Mouse (Mus musculus) stomach, embryonic 15.5 days (tissue): Measurements from ENCODE around the gene Homer2. TPM values are rescaled to one million over a fixed set of nuclear protein-coding genes. Genes with fewer than 3 reads are reported as not detected.

Experiments
- ATAC-seq: fragments of 200-750 bp; cut with Nextera tagmentation; 2 replicates; pipeline ENCODE4 v1.8.0; 2017; ENCODE audit warnings: low read depth, moderate number of reproducible peaks, moderate TSS enrichment; ENCODE audit not compliant: insufficient read depth, low FRiP score
- H3K27ac ChIP-seq: fragments of 300-500 bp; sonication (generic); 2 replicates; pipeline ENCODE4 v1.5.1; 2015; ENCODE audit warnings: mild to moderate bottlenecking, inconsistent platforms
- H3K27me3 ChIP-seq: fragments of 300-500 bp; sonication (generic); replicated peaks from 2 replicates; pipeline ENCODE4 v1.6.1; 2015; ENCODE audit warnings: inconsistent platforms
- H3K36me3 ChIP-seq: fragments of 300-500 bp; sonication (generic); 2 replicates; pipeline ENCODE4 v1.6.1; 2015; ENCODE audit warnings: inconsistent platforms
- H3K4me1 ChIP-seq: fragments of 300-500 bp; sonication (generic); 2 replicates; pipeline ENCODE4 v1.6.1; 2015; ENCODE audit warnings: inconsistent platforms
- H3K4me2 ChIP-seq: fragments of 300-500 bp; sonication (generic); 2 replicates; pipeline ENCODE4 v1.6.1; 2015; ENCODE audit warnings: mild to moderate bottlenecking, inconsistent platforms
- H3K4me3 ChIP-seq: fragments of 300-500 bp; sonication (generic); replicated peaks from 2 replicates; pipeline ENCODE4 v1.5.1; 2015; ENCODE audit warnings: inconsistent platforms
- H3K9ac ChIP-seq: fragments of 300-500 bp; sonication (generic); 2 replicates; pipeline ENCODE4 v1.6.1; 2015; ENCODE audit warnings: inconsistent platforms
- H3K9me3 ChIP-seq: fragments of 300-500 bp; sonication (generic); 2 replicates; pipeline ENCODE4 v1.6.1; 2016; ENCODE audit warnings: inconsistent platforms
- WGBS: fragments of 180-500 bp; shearing (Covaris S2); methylation state at CpG from one replicate; pipeline ENCODE4 v1.1.7; 2015; 5-methylcytosine and 5-hydroxymethylcytosine counted together
- polyA plus RNA-seq: library from polyadenylated mRNA; unstranded; fragments of >200 nt; fragmentation: Nextera tagmentation; extraction: Ambion mirVana; gene quantifications from 2 replicates; pipeline ENCODE4 v1.2.1, GENCODE M21; 2015

Gene Homer2
- polyA plus RNA-seq, 1 experiment from 2014 or later, result 37.9 TPM

DNA sequence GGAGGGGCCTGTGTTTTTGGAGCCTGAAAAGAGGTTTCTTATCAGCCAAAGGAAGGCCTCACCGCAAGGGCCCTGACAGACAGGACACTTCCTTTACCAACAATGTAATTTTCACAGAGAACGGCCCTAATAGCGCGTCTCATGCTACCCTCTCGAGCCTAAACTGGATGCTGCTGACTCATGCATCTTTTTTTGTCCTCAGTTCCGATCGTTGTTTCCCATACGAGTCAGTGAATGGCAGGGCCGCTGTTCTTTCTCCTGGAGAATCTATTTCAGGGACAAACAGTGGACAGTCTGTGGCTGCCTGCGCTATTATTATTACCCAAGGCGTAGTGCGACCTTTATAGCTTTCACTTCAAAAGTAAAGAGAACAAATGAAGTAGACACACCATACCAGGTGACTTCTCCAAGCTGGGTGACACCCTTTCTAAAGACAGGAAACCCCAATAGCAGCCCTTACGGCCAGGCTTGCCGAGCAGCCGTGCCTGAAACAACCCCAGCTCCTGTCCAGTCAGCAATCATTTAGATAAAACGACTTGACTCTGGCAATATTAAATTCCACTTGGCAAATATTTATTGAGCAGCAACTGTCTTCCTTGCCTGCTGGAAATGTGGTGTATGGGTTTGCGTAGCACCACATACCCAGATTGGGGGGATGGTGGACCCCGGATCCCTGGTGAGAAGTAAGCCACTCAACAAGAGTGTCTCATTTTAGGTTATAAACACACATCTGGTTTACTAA lies 18.8 kb upstream of the Homer2 start:
- Histone ChIP-seq H3K9me3 (no peaks in the 10 kb centered on the region), H3K4me1 (no peaks in the 10 kb centered on the region), H3K4me3 (no peak overlapping the region), H3K27ac (no peak overlapping the region), H3K9ac (no peak overlapping the region), H3K27me3 (no peaks in the 10 kb centered on the region), H3K36me3 (no peaks in the 10 kb centered on the region), H3K4me2 (no peak overlapping the region)
- no peak for ATAC-seq
- 48% methylated on average over 18 of the region's 18 CpGs for WGBS

GRCm38 (mm10) chr7:81723851-81724250 lies 16.5 kb upstream of the Homer2 start:
- 83% methylated on average over 10 of the region's 10 CpGs for WGBS
- no peaks in the 10 kb centered on the region for H3K9me3 ChIP-seq
- no peak overlapping the region for H3K4me3 ChIP-seq
- H3K4me2 ChIP-seq, result no peak overlapping the region
- H3K4me1 ChIP-seq, result no peaks in the 10 kb centered on the region
- no peak overlapping the region for H3K9ac ChIP-seq
- no peaks in the 10 kb centered on the region for H3K36me3 ChIP-seq
- no peaks in the 10 kb centered on the region for H3K27me3 ChIP-seq
- ATAC-seq, result no peak
- H3K27ac ChIP-seq, result no peak overlapping the region

DNA sequence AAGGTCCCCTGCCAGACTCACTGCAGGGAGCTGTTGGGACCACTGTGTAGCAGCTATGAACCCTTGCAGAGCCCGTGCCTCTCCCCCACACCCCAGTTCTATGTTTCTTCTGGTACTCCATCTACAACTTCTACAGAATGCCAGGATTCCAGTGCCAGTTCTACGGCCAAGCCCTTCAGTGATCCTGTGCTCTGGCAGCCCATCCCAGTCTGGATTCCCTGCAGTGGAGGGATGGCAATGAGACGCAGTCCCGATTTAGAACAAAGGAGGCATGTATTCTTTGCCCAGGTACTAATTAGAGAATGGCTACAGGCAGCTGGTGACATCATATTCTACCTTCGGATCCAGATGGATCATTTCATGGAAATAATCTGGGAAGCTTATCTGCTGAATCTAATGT lies 13.9 kb upstream of the Homer2 start:
- Histone ChIP-seq H3K36me3 (no peaks in the 10 kb centered on the region), H3K4me1 (no peaks in the 10 kb centered on the region), H3K9ac (no peak overlapping the region), H3K4me2 (no peak overlapping the region), H3K27me3 (no peaks in the 10 kb centered on the region), H3K9me3 (no peaks in the 10 kb centered on the region), H3K27ac (no peak overlapping the region), H3K4me3 (no peak overlapping the region)
- no peak for ATAC-seq
- 70% methylated on average over 5 of the region's 5 CpGs for WGBS

DNA sequence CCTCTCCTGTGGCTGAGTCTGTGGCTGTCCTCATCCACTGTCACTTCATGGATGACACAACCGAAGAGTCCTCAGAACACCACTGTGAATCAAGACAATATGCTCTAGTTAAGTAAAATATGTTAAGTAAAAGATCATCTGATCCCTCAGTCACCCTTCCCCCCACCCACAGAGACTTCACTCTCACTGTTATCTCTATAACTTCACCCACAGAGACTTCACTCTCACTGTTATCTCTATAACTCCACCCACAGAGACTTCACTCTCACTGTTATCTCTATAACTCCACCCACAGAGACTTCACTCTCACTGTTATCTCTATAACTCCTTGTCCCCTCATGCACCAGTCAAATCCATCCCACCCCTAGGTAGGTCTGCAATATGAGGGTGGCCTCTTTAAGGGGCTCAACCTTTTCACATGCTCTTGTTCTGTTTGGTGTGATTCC lies 11.9 kb upstream of the Homer2 start:
- H3K4me3 ChIP-seq, result no peak overlapping the region
- H3K9me3 ChIP-seq, result no peaks in the 10 kb centered on the region
- no peak for ATAC-seq
- no peak overlapping the region for H3K9ac ChIP-seq
- 79% methylated on average over 1 of the region's 1 CpGs for WGBS
- no peaks in the 10 kb centered on the region for H3K36me3 ChIP-seq
- H3K4me1 ChIP-seq, result no peaks in the 10 kb centered on the region
- no peak overlapping the region for H3K27ac ChIP-seq
- H3K27me3 ChIP-seq, result no peaks in the 10 kb centered on the region
- H3K4me2 ChIP-seq, result no peak overlapping the region

GRCm38 (mm10) chr7:81718657-81719056 lies 11.3 kb upstream of the Homer2 start:
- no peaks in the 10 kb centered on the region for H3K4me1 ChIP-seq
- no peaks in the 10 kb centered on the region for H3K36me3 ChIP-seq
- 76% methylated on average over 1 of the region's 1 CpGs for WGBS
- H3K27ac ChIP-seq, result no peak overlapping the region
- H3K27me3 ChIP-seq, result no peaks in the 10 kb centered on the region
- ATAC-seq, result no peak
- no peak overlapping the region for H3K4me3 ChIP-seq
- no peak overlapping the region for H3K9ac ChIP-seq
- H3K4me2 ChIP-seq, result no peak overlapping the region
- H3K9me3 ChIP-seq, result no peaks in the 10 kb centered on the region

GRCm38 (mm10) chr7:81710166-81710565 lies 2.8 kb upstream of the Homer2 start:
- Histone ChIP-seq H3K36me3 (no peaks in the 10 kb centered on the region), H3K27me3 (0 out of 2 replicates have a peak, but pooled peaks cover 6% of the 10 kb centered on the region), H3K27ac (no peak overlapping the region), H3K4me1 (peaks cover 15% of the 10 kb centered on the region; the same call in 1 of the 2 replicates), H3K9ac (no peak overlapping the region), H3K4me2 (no peak overlapping the region), H3K9me3 (no peaks in the 10 kb centered on the region), H3K4me3 (no peak overlapping the region)
- no peak for ATAC-seq
- WGBS, result 78% methylated on average over 4 of the region's 4 CpGs

DNA sequence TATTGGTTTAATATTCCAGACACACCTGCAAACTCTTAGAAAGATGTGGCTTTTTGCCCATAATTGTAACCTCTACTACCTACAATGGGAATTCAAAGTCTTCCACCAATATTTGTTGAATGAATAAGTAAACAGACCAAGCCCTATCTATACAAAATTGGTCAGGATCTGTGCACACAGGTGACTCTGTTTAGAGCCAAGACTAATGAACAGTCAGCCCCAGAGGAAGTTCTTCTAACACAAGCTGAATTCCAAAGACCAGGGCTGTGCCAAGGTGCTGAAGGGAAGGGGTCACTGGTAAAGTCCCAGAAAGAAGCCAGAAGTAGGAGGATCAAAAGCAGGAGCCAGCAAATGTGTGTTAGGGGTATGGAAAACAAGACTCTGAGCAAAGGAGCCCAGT lies 838 bp upstream of the Homer2 start:
- peaks cover 15% of the 10 kb centered on the region; the same call in 1 of the 2 replicates for H3K4me1 ChIP-seq
- H3K4me2 ChIP-seq, result no peak overlapping the region
- H3K9ac ChIP-seq, result no peak overlapping the region
- no peaks in the 10 kb centered on the region for H3K9me3 ChIP-seq
- H3K36me3 ChIP-seq, result no peaks in the 10 kb centered on the region
- H3K4me3 ChIP-seq, result no peak overlapping the region
- H3K27me3 ChIP-seq, result 0 out of 2 replicates have a peak, but pooled peaks cover 6% of the 10 kb centered on the region
- peak; percentile 13; the same call in 1 of the 2 replicates for ATAC-seq
- peak overlapping the region; percentile 26; the same call in 1 of the 2 replicates for H3K27ac ChIP-seq

GRCm38 (mm10) chr7:81706416-81707391 lies 623 bp downstream of the Homer2 start:
- Histone ChIP-seq H3K9ac (peak overlapping the region; percentile 52), H3K4me2 (peak overlapping the region; percentile 97), H3K9me3 (no peaks in the 10 kb centered on the region), H3K27ac (peak overlapping the region; percentile 77), H3K4me3 (peak overlapping the region; percentile 63), H3K36me3 (no peaks in the 10 kb centered on the region), H3K27me3 (0 out of 2 replicates have a peak, but pooled peaks cover 6% of the 10 kb centered on the region), H3K4me1 (peaks cover 15% of the 10 kb centered on the region; the same call in 1 of the 2 replicates)
- peak; percentile 41; the same call in 1 of the 2 replicates for ATAC-seq
- WGBS, result under 1% methylated on average over 98 of the region's 114 CpGs

- 27% methylated on average over 12 of the region's 12 CpGs for WGBS
- Histone ChIP-seq H3K4me1 (peaks cover 15% of the 10 kb centered on the region; the same call in 1 of the 2 replicates), H3K4me3 (peak overlapping the region; percentile 63), H3K9me3 (no peaks in the 10 kb centered on the region), H3K4me2 (peak overlapping the region; percentile 97), H3K27ac (peak overlapping the region; percentile 77), H3K36me3 (no peaks in the 10 kb centered on the region), H3K9ac (peak overlapping the region; percentile 52), H3K27me3 (0 out of 2 replicates have a peak, but pooled peaks cover 6% of the 10 kb centered on the region)
- ATAC-seq, result no peak
These were observed 1.3 kb downstream of the Homer2 start for GRCm38 (mm10) chr7:81706027-81706415.

DNA sequence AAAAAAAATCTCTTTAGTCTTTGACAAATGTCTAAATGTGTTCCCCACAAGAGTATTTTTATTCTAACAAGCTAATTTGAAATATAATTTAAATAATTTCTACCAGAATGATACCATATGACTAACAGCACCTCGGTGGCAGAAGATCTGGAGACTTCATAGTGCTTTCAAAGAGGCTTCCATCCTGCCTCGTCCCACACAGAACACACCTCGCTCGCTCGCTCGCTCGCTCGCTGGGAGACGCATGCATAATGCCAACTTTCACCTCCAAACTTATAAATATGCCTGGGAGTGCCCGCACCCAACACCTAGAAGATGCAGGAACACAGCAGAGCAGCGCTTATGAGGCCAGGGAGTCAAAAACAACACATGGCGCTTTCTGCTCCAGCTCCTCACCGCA lies 9.0 kb downstream of the Homer2 start:
- no peaks in the 10 kb centered on the region for H3K27me3 ChIP-seq
- no peak overlapping the region for H3K27ac ChIP-seq
- no peak overlapping the region for H3K4me3 ChIP-seq
- H3K9me3 ChIP-seq, result no peaks in the 10 kb centered on the region
- H3K4me1 ChIP-seq, result 0 out of 2 replicates have a peak, but pooled peaks cover under 1% of the 10 kb centered on the region
- no peak overlapping the region for H3K9ac ChIP-seq
- WGBS, result 87% methylated on average over 13 of the region's 13 CpGs
- no peak for ATAC-seq
- no peaks in the 10 kb centered on the region for H3K36me3 ChIP-seq
- H3K4me2 ChIP-seq, result no peak overlapping the region

DNA sequence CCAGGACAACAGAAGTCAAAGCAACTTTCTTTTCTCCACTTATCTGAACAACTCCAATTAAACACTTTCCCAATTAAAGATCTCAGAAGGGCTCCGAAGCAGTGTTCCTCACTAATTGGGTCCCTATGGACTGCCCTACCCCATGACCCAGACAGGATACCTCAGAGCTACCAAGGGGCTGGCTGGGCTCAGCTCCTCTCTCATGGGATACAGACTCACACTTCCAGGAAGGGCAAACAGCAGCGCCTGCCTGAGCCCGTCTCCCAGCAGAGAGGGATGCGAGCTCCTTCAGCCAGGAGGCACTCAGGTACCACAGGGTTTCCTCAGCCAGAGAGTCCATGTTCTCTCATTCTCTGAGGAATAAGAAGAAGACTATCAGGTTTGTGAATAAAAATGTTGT lies 9.4 kb downstream of the Homer2 start:
- H3K9me3 ChIP-seq, result no peaks in the 10 kb centered on the region
- no peak overlapping the region for H3K9ac ChIP-seq
- 0 out of 2 replicates have a peak, but pooled peaks cover 5% of the 10 kb centered on the region for H3K4me1 ChIP-seq
- no peaks in the 10 kb centered on the region for H3K27me3 ChIP-seq
- no peak overlapping the region for H3K27ac ChIP-seq
- no peak overlapping the region for H3K4me2 ChIP-seq
- no peaks in the 10 kb centered on the region for H3K36me3 ChIP-seq
- no peak for ATAC-seq
- WGBS, result 80% methylated on average over 4 of the region's 4 CpGs
- no peak overlapping the region for H3K4me3 ChIP-seq
